ENCODE assay signal across 1 mouse cellular context in the genomic region with DNA sequence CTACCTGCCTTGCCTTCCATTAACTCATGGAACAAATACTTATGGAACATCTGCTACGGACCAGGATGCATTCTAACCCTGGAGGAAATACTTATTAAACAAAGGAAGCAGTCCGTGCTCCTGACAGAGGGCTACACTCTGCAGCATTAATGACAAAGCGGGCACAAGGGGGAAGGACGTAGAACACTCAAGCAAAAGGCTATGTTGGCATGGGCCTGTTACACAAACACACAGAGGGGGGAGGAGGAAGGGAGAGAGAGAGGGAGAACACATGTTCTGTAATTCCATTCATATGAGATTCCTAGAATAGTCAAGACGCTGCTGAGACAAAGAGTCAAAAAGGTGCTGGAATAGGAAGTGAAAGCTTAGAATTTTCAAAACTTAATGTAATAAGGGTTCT.
TF ChIP-seq lines count a peak whose summit lies in the region.

No protein-coding gene starts in this region.

TF ChIP-seq in ES-E14, 5 proteins besides CTCF, POLR2A, EP300 and RAD21:
- TF ChIP-seq CHD2 (IDR thresholded peaks at IDR 0.05; ENCODE audit: low read depth, low read length): no peak
- TF ChIP-seq HCFC1 (IDR thresholded peaks at IDR 0.05; ENCODE audit: borderline replicate concordance, insufficient read depth, low read length): no peak
- TF ChIP-seq ZNF384 (IDR thresholded peaks at IDR 0.05; ENCODE audit: low read depth, low read length): no peak
- TF ChIP-seq MAFK (IDR thresholded peaks at IDR 0.05; ENCODE audit: insufficient read depth, low read depth, low read length): no peak
- TF ChIP-seq ZC3H11A (IDR thresholded peaks at IDR 0.05; ENCODE audit: borderline replicate concordance, low read depth, low read length): no peak
